Mouse (Mus musculus): Measurements from ENCODE around the gene St8sia1.
"Not testable (repeated sequence)": the region's sequence is repeated elsewhere in the genome, so short reads cannot be mapped to it uniquely, and the experiment has no call there.

St8sia1 gene

DNA sequence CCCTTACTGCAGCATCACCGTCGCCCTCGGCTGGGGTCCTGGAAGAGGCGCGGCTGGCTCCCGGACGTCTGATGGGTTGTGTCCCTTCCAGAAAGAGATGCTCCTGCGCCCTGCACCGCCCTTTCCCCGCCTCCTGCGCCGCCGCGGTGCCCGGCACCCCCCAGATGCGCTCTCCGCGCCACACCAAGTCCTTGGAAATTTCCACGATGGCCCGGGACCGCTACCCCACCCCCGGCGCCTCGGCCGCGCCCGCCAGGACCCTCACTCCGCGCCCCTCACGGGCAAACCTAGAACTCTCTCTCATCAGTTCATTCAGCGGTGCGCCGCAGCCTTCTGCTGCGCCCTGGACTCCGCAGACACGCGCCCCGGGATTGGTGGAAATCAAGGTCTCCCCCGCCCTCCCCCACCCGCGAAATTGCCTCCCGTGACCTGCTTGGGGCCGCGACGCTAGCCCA is at the start of gene St8sia1:
TSS of gene St8sia1 (minus strand) at position 377 of the 455 bp plus-strand sequence.
- peak; percentile 42 to 60 for DNase-seq (ENCODE audit: low spot score in 2 of 2)

- DNase-seq (ENCODE audit: low spot score in 2 of 2): no peak
Measured at GRCm38 (mm10) chr6:143012513-143013215, 48.4 kb upstream of the St8sia1 start.

- no peak for DNase-seq (ENCODE audit: low spot score in 2 of 2)
Measured at GRCm38 (mm10) chr6:143008865-143009264, 44.6 kb upstream of the St8sia1 start.

DNA sequence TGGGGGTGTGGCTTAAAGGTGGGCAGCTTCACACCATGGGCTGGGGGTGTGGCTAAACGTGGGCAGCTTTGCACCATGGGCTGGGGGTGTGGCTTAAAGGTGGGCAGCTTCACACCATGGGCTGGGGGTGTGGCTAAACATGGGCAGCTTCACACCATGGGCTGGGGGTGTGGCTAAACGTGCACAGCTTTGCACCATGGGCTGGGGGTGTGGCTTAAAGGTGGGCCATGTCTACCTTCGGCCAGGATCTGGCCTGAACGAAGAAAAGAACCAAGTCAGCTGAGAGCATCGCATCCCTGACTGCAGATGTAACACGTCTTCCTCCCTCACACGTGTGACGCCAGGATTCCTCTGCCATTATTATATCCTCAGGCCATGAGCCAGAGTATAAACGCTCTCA is 41.0 kb upstream of the St8sia1 start:
- DNase-seq (ENCODE audit: low spot score in 2 of 2): not testable (repeated sequence)

DNA sequence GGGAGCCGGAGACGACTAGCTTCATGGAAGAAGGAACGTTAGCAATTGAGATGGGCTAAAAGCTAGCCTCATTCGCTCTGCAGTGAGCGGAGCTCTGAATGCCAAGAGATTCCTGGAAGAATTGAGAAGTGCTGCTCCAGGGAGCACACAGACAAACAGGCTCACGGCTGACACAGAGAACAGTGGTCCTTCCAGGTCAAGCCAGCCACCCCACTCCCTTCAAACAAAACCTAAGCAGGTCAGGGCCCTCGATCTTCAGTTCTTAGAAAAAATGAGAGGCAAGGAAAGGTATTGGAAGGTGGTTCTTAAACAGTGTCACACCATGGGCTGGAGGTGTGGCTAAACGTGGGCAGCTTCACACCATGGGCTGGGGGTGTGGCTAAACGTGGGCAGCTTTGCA is 40.5 kb upstream of the St8sia1 start:
- no peak for DNase-seq (ENCODE audit: low spot score in 2 of 2)

- DNase-seq (ENCODE audit: low spot score in 2 of 2): no peak
Measured at GRCm38 (mm10) chr6:142998221-142998999, 34.2 kb upstream of the St8sia1 start.

GRCm38 (mm10) chr6:142996887-142997286 is 32.6 kb upstream of the St8sia1 start:
- no peak for DNase-seq (ENCODE audit: low spot score in 2 of 2)

DNA sequence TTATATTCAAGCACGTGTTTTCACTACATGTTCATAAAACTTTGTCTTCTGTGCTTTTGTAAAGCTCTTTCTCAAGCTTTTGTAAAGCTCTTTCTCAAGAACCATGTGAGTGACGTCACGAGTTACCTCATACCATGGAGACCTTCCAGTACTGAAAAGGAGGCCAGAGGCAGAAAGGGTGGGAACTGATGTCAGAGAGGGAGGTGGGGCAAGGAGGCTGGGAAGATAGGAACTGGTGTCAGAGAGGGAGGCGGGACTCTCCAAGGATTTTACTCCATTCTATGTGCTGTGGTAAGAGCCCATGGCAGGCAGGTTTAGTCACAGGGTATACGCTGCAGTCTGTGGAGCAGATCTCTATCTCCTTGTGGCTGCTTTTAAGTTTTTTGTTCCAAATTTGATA is 31.3 kb upstream of the St8sia1 start:
- no peak for DNase-seq (ENCODE audit: low spot score in 2 of 2)

DNA sequence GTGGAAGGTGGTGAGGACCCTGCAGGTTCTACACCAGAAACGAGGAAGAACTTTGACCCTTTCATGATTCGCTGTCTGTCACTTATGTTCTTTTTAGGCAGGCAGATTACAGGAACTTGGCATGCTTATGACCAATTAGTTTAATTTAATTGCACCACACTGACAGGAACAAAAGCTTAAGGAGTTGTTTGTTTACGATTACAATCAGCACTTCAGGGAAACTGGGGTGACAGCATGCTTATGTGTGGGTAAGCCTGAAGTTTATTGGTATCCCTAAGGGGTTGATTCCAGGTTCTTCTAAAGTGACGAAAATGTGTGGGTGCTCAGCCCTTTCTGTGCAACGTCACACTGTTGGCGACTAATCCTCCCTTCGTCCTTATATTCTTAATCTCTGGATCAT is 30.6 kb upstream of the St8sia1 start:
- no peak for DNase-seq (ENCODE audit: low spot score in 2 of 2)

- no peak for DNase-seq (ENCODE audit: low spot score in 2 of 2)
Measured at GRCm38 (mm10) chr6:142993705-142994698, 29.8 kb upstream of the St8sia1 start.

DNA sequence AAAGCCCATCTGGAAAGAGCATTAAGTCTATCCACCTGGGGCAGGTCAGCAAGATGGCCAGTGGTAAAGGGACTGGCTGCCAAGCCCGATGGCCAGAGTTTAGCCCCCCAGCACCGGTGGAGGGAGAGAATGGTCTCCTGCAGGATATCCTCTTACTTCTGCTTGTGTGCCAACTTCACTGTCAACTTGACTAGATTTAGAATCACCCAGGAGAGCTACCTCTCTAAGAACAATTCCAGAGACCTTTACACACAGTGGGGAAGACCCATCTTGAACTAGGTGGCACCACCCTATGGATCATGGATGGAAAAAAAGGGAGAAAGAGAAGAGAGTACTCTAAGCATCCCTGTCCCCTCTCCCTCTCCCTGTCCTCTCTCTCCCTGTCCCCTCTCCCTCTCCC is 28.7 kb upstream of the St8sia1 start:
- no peak for DNase-seq (ENCODE audit: low spot score in 2 of 2)

DNA sequence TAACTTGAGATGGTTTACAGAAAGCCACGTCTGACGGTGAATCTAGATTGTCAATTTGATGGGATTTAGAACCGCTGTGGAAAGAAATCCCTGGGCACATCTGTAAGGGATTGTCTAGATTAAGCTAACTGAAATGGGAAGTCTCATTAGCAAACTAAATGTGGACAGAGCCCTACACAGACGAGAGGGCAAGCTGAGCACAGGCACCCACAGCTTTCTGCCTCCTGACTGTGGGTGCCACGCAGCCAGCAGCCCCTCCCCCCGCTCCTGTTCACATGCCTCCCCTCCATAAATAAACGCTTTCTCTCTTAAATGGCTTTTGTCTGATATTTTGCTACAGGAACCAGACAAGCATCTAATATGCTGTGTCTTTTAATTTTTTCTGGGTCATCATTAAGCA is 27.8 kb upstream of the St8sia1 start:
- DNase-seq (ENCODE audit: low spot score in 2 of 2): no peak

- no peak for DNase-seq (ENCODE audit: low spot score in 2 of 2)
Measured at GRCm38 (mm10) chr6:142991391-142992059, 27.3 kb upstream of the St8sia1 start.

GRCm38 (mm10) chr6:142990516-142990915 is 26.3 kb upstream of the St8sia1 start:
- DNase-seq (ENCODE audit: low spot score in 2 of 2): no peak

DNA sequence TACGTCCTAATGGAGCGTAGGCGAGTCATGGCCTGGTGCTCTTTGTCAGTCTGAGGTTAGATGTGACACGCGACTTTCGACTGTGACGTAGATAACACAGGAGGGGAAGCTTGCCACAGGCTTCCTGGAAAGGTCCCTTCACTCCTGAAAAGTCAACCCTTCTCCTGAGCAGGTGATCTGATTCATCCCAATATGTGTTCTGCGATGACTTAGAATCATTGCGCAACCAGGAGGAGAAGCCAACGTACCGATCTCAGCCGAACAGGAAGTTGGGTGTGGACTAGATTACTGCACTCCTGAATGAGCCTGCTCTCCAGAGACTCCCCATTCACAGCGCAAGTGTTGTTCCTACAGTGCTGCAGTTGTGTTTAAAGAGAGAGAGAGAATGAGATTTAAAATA is 25.2 kb upstream of the St8sia1 start:
- DNase-seq (ENCODE audit: low spot score in 2 of 2): no peak

DNA sequence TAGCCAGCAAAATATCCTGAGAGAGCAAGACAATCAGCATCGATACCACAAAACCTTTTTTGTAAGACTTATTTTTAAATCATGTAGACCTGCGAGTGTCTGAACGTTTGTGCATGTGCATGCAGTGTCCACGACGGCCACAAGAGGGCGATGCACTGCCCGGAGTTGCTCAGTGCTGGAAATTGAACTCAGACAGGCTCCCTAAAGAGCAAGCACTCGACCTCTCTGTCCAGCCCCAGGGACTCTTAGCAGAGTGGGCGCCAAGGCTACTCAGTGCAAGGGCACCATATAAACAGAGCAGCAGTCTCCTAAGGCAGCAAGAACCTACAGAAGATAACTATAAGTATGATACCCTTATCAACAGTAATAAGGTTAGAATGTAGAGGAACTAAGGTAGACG is 24.5 kb upstream of the St8sia1 start:
- DNase-seq (ENCODE audit: low spot score in 2 of 2): peak in 1 of 2 experiments; percentile 59

DNA sequence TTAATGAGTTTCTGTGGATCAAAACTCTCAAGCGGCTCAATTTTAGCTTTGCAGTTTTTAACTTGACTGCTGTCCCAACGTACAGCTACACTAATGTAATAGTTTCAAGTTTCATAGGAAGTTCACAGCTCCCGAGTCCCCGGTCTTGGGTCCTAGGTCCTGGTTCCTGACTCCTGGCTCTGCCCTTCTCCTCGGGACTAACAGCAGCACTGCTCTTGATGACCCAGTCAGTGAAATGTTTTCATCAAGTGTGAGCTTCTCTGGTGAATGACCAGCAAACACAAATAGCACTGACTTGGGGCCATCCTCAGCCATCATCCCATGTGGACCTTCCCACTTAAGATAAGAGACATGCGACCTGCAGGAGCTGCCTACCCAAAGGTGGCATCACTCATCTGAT is 24.0 kb upstream of the St8sia1 start:
- DNase-seq (ENCODE audit: low spot score in 2 of 2): no peak

GRCm38 (mm10) chr6:142987616-142988015 is 23.4 kb upstream of the St8sia1 start:
- no peak for DNase-seq (ENCODE audit: low spot score in 2 of 2)

- DNase-seq (ENCODE audit: low spot score in 2 of 2): not testable (repeated sequence)
Measured at GRCm38 (mm10) chr6:142986706-142987105, 22.5 kb upstream of the St8sia1 start.

- DNase-seq (ENCODE audit: low spot score in 2 of 2): not testable (repeated sequence)
Measured at GRCm38 (mm10) chr6:142985561-142986238, 21.4 kb upstream of the St8sia1 start.

Data from frontal cortex, postnatal 10 days (tissue).